Mouse (Mus musculus): ENCODE results near the gene Brwd1.
"Not testable (repeated sequence)": the region's sequence is repeated elsewhere in the genome, so short reads cannot be mapped to it uniquely, and the experiment has no call there.

GRCm38 (mm10) chr16:96004278-96004677 lies 78.0 kb downstream of the Brwd1 start:
- not testable (repeated sequence) for TF ChIP-seq CTCF, EP300 (IDR thresholded peaks at IDR 0.05)

Data from lung, postnatal 0 days (tissue).